Mouse (Mus musculus) liver, embryonic 11.5 days (tissue): ENCODE results near the gene Oprd1. TPM values are rescaled to one million over a fixed set of nuclear protein-coding genes. Genes with fewer than 3 reads are reported as not detected.

ENCODE experiments used
- ATAC-seq: fragments of 200-750 bp; cut with Nextera tagmentation; replicated peaks from 2 replicates; pipeline ENCODE4 v1.8.0; 2017; ENCODE audit warnings: moderate number of reproducible peaks, mild to moderate bottlenecking, moderate TSS enrichment, moderate library complexity; ENCODE audit not compliant: low FRiP score
- DNase-seq: peaks from one replicate; pipeline ENCODE4 v3.0.0-alpha.2; 2017; ENCODE audit warnings: low spot score
- H3K27ac ChIP-seq: fragments of 300-500 bp; sonication (generic); 2 replicates; pipeline ENCODE4 v1.5.1; 2014; ENCODE audit warnings: mild to moderate bottlenecking, low read depth, low read length, control low read depth
- H3K27me3 ChIP-seq: fragments of 300-500 bp; sonication (generic); replicated peaks from 2 replicates; pipeline ENCODE4 v1.6.1; 2014; ENCODE audit warnings: low read length, mixed read lengths; ENCODE audit not compliant: control insufficient read depth, insufficient read depth
- H3K36me3 ChIP-seq: fragments of 300-500 bp; sonication (generic); 2 replicates; pipeline ENCODE4 v1.6.1; 2014; ENCODE audit warnings: mild to moderate bottlenecking, low read length, moderate library complexity, mixed read lengths; ENCODE audit not compliant: control insufficient read depth, insufficient read depth
- H3K4me1 ChIP-seq: fragments of 300-500 bp; sonication (generic); replicated peaks from 2 replicates; pipeline ENCODE4 v1.6.1; 2014; ENCODE audit warnings: low read length, mixed read lengths; ENCODE audit not compliant: control insufficient read depth, insufficient read depth
- H3K4me2 ChIP-seq: fragments of 300-500 bp; sonication (generic); 2 replicates; pipeline ENCODE4 v1.6.1; 2014; ENCODE audit warnings: mild to moderate bottlenecking, control low read depth, moderate library complexity
- H3K4me3 ChIP-seq: fragments of 300-500 bp; sonication (generic); 2 replicates; pipeline ENCODE4 v1.5.1; 2014; ENCODE audit warnings: low read depth, low read length, control low read depth
- H3K9ac ChIP-seq: fragments of 300-500 bp; sonication (generic); 2 replicates; pipeline ENCODE4 v1.6.1; 2014; ENCODE audit warnings: low read depth, low read length, control low read depth
- H3K9me3 ChIP-seq: fragments of 300-500 bp; sonication (generic); 2 replicates; pipeline ENCODE4 v1.6.1; 2016; ENCODE audit warnings: low read length, inconsistent platforms, mixed read lengths; ENCODE audit not compliant: control insufficient read depth
- WGBS: fragments of 180-500 bp; shearing (Covaris S2); extraction: QIAGEN DNeasy Blood & Tissue Kit; methylation state at CpG from one replicate; pipeline ENCODE4 v1.1.7; 2014; 5-methylcytosine and 5-hydroxymethylcytosine counted together
- polyA plus RNA-seq: library from polyadenylated mRNA; unstranded; fragments of >200 nt; fragmentation: Nextera tagmentation; extraction: Ambion mirVana; gene quantifications from 2 replicates; pipeline ENCODE4 v1.2.1, GENCODE M21; 2014

The Oprd1 gene
- polyA plus RNA-seq, 1 experiment from 2014 or later, result 0.45 TPM

- Histone ChIP-seq H3K9me3 (no peaks in the 10 kb centered on the region), H3K27ac (no peak overlapping the region), H3K4me1 (no peaks in the 10 kb centered on the region), H3K27me3 (peaks cover 22% of the 10 kb centered on the region), H3K9ac (no peak overlapping the region), H3K4me2 (no peak overlapping the region), H3K36me3 (no peaks in the 10 kb centered on the region), H3K4me3 (no peak overlapping the region)
- ATAC-seq, result no peak
- 69% methylated on average over 4 of the region's 4 CpGs for WGBS
- no peak for DNase-seq
Measured at GRCm38 (mm10) chr4:132111227-132111626, 33.1 kb downstream of the Oprd1 start.

DNA sequence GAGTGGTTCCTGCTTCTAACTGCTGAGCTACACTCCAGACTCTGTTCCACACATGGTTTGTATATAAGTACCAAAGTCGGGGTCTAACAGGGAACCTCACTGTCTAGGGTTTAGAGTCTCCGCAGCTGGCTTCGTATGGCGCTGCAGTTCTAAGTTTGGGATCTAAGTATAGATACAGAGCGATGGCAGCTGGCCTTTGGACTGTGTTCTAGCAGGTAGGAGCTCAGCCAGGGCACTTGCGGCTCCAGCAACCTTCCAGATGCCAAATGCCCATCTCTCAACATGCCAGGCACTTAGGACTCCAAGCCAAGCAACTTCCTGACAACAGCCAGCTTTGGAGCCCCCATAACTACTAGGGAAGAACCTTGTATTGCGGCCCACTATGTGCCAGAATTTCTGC is 36.1 kb downstream of the Oprd1 start:
- no peak for ATAC-seq
- no peak overlapping the region for H3K4me2 ChIP-seq

GRCm38 (mm10) chr4:132101152-132101551 is 43.1 kb downstream of the Oprd1 start:
- WGBS, result 48% methylated on average over 3 of the region's 3 CpGs
- no peak overlapping the region for H3K9ac ChIP-seq
- no peaks in the 10 kb centered on the region for H3K9me3 ChIP-seq
- H3K27ac ChIP-seq, result no peak overlapping the region
- no peaks in the 10 kb centered on the region for H3K27me3 ChIP-seq
- no peak overlapping the region for H3K4me2 ChIP-seq
- H3K4me3 ChIP-seq, result no peak overlapping the region
- DNase-seq (no peak), ATAC-seq (no peak)
- H3K4me1 ChIP-seq, result no peaks in the 10 kb centered on the region
- H3K36me3 ChIP-seq, result no peaks in the 10 kb centered on the region

More for the DNA sequence above, 36.1 kb downstream of the Oprd1 start:
- DNase-seq, result no peak
- peaks cover 5% of the 10 kb centered on the region for H3K27me3 ChIP-seq
- no peaks in the 10 kb centered on the region for H3K9me3 ChIP-seq
- no peaks in the 10 kb centered on the region for H3K36me3 ChIP-seq
- H3K4me3 ChIP-seq, result no peak overlapping the region
- no peaks in the 10 kb centered on the region for H3K4me1 ChIP-seq
- no peak overlapping the region for H3K27ac ChIP-seq
- no peak overlapping the region for H3K9ac ChIP-seq
- 84% methylated on average over 7 of the region's 7 CpGs for WGBS

- Histone ChIP-seq H3K4me2 (no peak overlapping the region), H3K9me3 (no peaks in the 10 kb centered on the region), H3K27ac (no peak overlapping the region), H3K4me1 (no peaks in the 10 kb centered on the region), H3K36me3 (no peaks in the 10 kb centered on the region), H3K9ac (no peak overlapping the region), H3K4me3 (no peak overlapping the region), H3K27me3 (no peaks in the 10 kb centered on the region)
- DNase-seq, result no peak
- WGBS, result 81% methylated on average over 5 of the region's 5 CpGs
- no peak for ATAC-seq
Measured at GRCm38 (mm10) chr4:132099548-132099947, 44.7 kb downstream of the Oprd1 start.

- 61% methylated on average over 7 of the region's 7 CpGs for WGBS
- H3K9me3 ChIP-seq, result no peaks in the 10 kb centered on the region
- H3K36me3 ChIP-seq, result no peaks in the 10 kb centered on the region
- DNase-seq (no peak), ATAC-seq (no peak)
- no peaks in the 10 kb centered on the region for H3K4me1 ChIP-seq
- no peak overlapping the region for H3K4me2 ChIP-seq
- H3K4me3 ChIP-seq, result no peak overlapping the region
- no peak overlapping the region for H3K27ac ChIP-seq
- H3K9ac ChIP-seq, result no peak overlapping the region
- H3K27me3 ChIP-seq, result no peaks in the 10 kb centered on the region
Measured at GRCm38 (mm10) chr4:132095043-132095442, 49.2 kb downstream of the Oprd1 start.

GRCm38 (mm10) chr4:132093928-132094327 is 50.4 kb downstream of the Oprd1 start:
- WGBS, result 86% methylated on average over 5 of the region's 5 CpGs
- Histone ChIP-seq H3K4me2 (no peak overlapping the region), H3K4me3 (no peak overlapping the region), H3K9ac (no peak overlapping the region), H3K9me3 (no peaks in the 10 kb centered on the region), H3K36me3 (no peaks in the 10 kb centered on the region), H3K4me1 (no peaks in the 10 kb centered on the region), H3K27ac (no peak overlapping the region), H3K27me3 (no peaks in the 10 kb centered on the region)
- DNase-seq (no peak), ATAC-seq (no peak)

GRCm38 (mm10) chr4:132093136-132093535 is 51.1 kb downstream of the Oprd1 start:
- Histone ChIP-seq H3K27me3 (no peaks in the 10 kb centered on the region), H3K4me3 (no peak overlapping the region), H3K27ac (no peak overlapping the region), H3K4me2 (no peak overlapping the region), H3K9ac (no peak overlapping the region), H3K9me3 (no peaks in the 10 kb centered on the region), H3K36me3 (no peaks in the 10 kb centered on the region), H3K4me1 (no peaks in the 10 kb centered on the region)
- ATAC-seq (no peak), DNase-seq (no peak)
- 69% methylated on average over 6 of the region's 6 CpGs for WGBS

- Histone ChIP-seq H3K36me3 (no peaks in the 10 kb centered on the region), H3K27ac (no peak overlapping the region), H3K4me2 (no peak overlapping the region), H3K9ac (no peak overlapping the region), H3K27me3 (no peaks in the 10 kb centered on the region), H3K4me3 (no peak overlapping the region), H3K4me1 (no peaks in the 10 kb centered on the region), H3K9me3 (no peaks in the 10 kb centered on the region)
- no peak for ATAC-seq
- no peak for DNase-seq
- 21% methylated on average over 7 of the region's 7 CpGs for WGBS
Measured at GRCm38 (mm10) chr4:132088921-132089320, 55.4 kb downstream of the Oprd1 start.

DNA sequence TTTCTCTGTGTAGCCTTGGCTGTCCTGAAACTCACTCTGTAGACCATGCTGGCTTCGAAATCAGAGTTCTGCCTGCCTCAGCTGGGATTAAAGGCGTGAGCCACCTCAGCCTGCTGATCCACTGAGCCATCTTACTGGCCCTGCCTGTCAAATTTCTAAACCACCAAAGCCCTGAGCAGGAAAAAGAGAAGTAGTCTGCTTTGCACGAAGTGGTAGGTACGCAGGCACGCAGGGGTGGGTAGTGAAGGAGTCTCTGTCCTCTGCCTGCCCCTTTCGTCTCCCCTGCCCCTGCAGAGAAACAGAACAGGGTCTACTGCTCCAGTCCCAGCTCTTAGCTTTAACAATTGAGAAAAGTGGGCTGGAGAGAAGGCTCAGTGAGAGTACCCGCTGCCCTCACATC is 59.2 kb downstream of the Oprd1 start:
- no peaks in the 10 kb centered on the region for H3K4me1 ChIP-seq
- H3K27me3 ChIP-seq, result no peaks in the 10 kb centered on the region
- no peak overlapping the region for H3K27ac ChIP-seq
- no peaks in the 10 kb centered on the region for H3K36me3 ChIP-seq
- no peak overlapping the region for H3K4me3 ChIP-seq
- no peaks in the 10 kb centered on the region for H3K9me3 ChIP-seq
- DNase-seq, result no peak
- H3K9ac ChIP-seq, result no peak overlapping the region
- no peak for ATAC-seq
- WGBS, result 62% methylated on average over 7 of the region's 7 CpGs
- H3K4me2 ChIP-seq, result no peak overlapping the region
